6 mouse cellular contexts compared by ENCODE assay signal in genomic region chr14:52847970-52848369, GRCm38 (mm10).
DNase-seq lines count a peak whose midpoint lies in the region; ATAC-seq lines count a peak whose summit lies in the region.
"Not testable (repeated sequence)": the region's sequence is repeated elsewhere in the genome, so short reads cannot be mapped to it uniquely, and the experiment has no call there.

No protein-coding gene starts in this region.

- H3K9me3 ChIP-seq in liver, embryonic 11.5 days (ENCODE audit: control insufficient read depth, low read length): not testable (repeated sequence)

- H3K4me1 ChIP-seq in liver, embryonic 11.5 days (replicated peaks; ENCODE audit: control insufficient read depth, insufficient read depth, low read length): not testable (repeated sequence)

- not testable (repeated sequence) for H3K9ac ChIP-seq in liver, embryonic 11.5 days (ENCODE audit: low read depth, low read length)

- not testable (repeated sequence) for H3K27me3 ChIP-seq in liver, embryonic 11.5 days (replicated peaks; ENCODE audit: control insufficient read depth, insufficient read depth, low read length)

- not testable (repeated sequence) for DNase-seq in liver, embryonic 11.5 days (ENCODE audit: low spot score)

- not testable (repeated sequence) for H3K4me2 ChIP-seq in liver, embryonic 11.5 days

- not testable (repeated sequence) for H3K4me3 ChIP-seq in liver, embryonic 11.5 days (ENCODE audit: low read depth, low read length)

- H3K36me3 ChIP-seq in liver, embryonic 11.5 days (ENCODE audit: control insufficient read depth, insufficient read depth, low read length): not testable (repeated sequence)

- not testable (repeated sequence) for H3K27ac ChIP-seq in liver, embryonic 11.5 days (ENCODE audit: low read depth, low read length)

- WGBS in liver, embryonic 11.5 days: no CpG with 5 or more reads among the region's 2 CpGs

- ATAC-seq in CD4-positive, CD25-positive, alpha-beta regulatory T cell, adult 4 months: peak; percentile 98
- peak; percentile 98 for ATAC-seq in common myeloid progenitor, adult 5-6 weeks (replicated peaks; ENCODE audit: low read depth, poor library complexity, severe bottlenecking)
- peak; percentile 77 to 86 for ATAC-seq in hematopoietic stem cell, adult 5-6 weeks (replicated peaks in 1 of 2; ENCODE audit: insufficient read depth in 1 of 2, low FRiP score in 2 of 2, low TSS enrichment in 1 of 2, low read depth in 1 of 2, poor library complexity in 2 of 2, severe bottlenecking in 2 of 2)
- ATAC-seq in liver, embryonic 11.5 days (replicated peaks; ENCODE audit: low FRiP score): 0 out of 2 replicates have a peak, but pooled peaks have one; percentile 51
- peak; percentile 99 for ATAC-seq in megakaryocyte progenitor cell, adult 5-6 weeks (replicated peaks; ENCODE audit: poor library complexity)
- ATAC-seq in neutrophil, adult 5-6 weeks (ENCODE audit: extremely low read depth, insufficient number of reproducible peaks, low FRiP score, poor library complexity, severe bottlenecking): 0 out of 2 replicates have a peak, but pooled peaks have one; percentile 30

Comparison
In these comparisons a context has a peak if more than half of its experiments do, and no peak if none do; other contexts are left out.
1. ATAC-seq: peak in every context shown above with its lines; median percentile 99 in megakaryocyte progenitor cell, adult 5-6 weeks; 98 in CD4-positive, CD25-positive, alpha-beta regulatory T cell, adult 4 months; 98 in common myeloid progenitor, adult 5-6 weeks; 82 in hematopoietic stem cell, adult 5-6 weeks; 51 in liver, embryonic 11.5 days; 30 in neutrophil, adult 5-6 weeks.